Mouse (Mus musculus) granulocyte monocyte progenitor cell, adult 5-6 weeks (primary cell): ENCODE data around the gene Srp54a. TPM values are rescaled to one million over a fixed set of nuclear protein-coding genes. Genes with fewer than 3 reads are reported as not detected.
"Not testable (repeated sequence)": the region's sequence is repeated elsewhere in the genome, so short reads cannot be mapped to it uniquely, and the experiment has no call there.

Experiments used
- ATAC-seq: replicated peaks from 2 replicates; pipeline ENCODE4 v1.8.0; 2016; ENCODE audit warnings: mild to moderate bottlenecking, moderate TSS enrichment, inconsistent platforms; ENCODE audit not compliant: poor library complexity, severe bottlenecking
- total RNA-seq, 2 experiments: library from RNA; stranded (forward) in 1 of 2; stranded (reverse) in 1 of 2; fragments of 200-712, 200-1000 nt in 1 of 2; fragments of >200 nt in 1 of 2; fragmentation: Nextera tagmentation in 1 of 2; gene quantifications; 2 replicates each; pipeline ENCODE4 v1.2.3; 2014 to 2017

The Srp54a gene
- total RNA-seq (2014; fragmentation: Nextera tagmentation) = 80.6 and 85.1 TPM in 2 replicates
- 237 and 257 TPM in 2 replicates for total RNA-seq (2017)

DNA sequence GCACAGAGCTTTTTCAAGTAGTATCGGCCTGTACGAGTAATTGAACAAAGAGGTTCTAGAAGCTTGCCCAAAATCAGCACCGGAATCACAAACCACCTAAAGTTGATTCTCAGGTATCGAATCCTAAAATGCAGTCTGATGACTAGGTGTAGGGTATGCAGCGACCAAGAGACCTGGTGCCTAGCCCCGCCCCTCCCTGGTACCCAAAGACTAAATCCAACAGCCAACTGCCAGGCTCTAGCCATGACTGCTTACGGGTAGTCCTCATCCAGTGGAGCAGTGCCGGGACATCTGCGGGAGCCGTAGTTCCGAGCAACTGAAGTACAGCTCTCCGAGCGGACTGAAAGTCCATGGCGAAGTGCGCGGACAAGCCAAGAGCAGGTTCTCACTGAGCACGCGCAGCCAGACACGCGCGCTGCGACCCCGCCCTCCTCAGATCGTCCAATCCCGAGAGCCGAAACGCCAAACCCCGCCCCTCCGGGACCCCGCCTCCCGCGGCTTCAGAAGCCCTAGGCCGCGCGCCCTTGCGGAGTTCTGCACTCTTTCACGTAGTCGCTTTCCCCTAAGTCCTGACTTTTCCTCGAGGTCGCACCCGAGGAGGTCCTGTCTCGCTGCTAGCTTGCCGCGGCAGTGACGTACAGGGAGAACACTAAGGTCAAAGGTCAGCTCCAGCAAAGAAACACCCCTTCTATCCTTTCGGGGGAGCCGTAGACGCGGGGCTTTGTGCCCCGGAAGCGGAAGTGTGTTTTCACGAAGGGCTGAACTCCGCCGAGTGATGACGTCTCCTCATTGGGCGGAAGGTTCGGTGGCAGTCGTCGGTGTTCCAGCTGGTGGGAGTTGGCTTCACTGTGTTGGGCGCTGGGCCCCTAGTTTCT lies at the start of gene Srp54a, which contains the start of gene 2700097O09Rik:
Gene Srp54a (plus strand): TSS at position 537 of the 875 bp plus-strand sequence.
Gene 2700097O09Rik (minus strand): TSS at position 385 of the 875 bp plus-strand sequence.
- ATAC-seq = peak; percentile 84

- no peak for ATAC-seq
Observed at GRCm38 (mm10) chr12:55041011-55041410, 39.1 kb upstream of the Srp54a start.

DNA sequence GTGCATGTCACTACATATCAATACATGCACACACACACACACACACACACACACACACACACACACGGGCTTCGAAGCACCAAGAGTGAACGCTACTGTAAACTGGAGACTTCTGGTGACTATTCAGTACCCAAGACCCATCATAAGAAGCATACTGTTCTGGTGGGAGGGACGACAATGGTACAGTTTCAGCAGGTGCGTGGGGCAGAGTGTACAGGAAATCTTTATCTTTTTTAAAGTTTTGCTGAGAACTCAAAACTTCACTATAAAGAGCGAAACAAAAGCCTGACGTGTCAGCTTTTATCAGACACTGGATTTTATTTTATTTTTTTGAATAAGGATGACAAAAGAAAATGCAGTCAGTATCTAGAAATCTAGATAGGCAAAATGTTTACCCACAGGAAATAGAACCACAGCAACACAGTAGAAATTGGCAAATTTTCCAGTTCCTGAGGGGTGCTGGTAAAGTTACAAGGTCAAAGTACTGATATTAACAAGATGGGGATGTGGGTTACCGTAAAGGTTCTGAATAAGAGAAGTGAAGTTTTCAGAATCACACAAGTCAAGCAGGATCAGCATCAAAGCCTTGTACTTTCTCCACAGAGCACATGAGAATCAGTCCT lies 30.2 kb upstream of the Srp54a start:
- peak; percentile 55 for ATAC-seq

GRCm38 (mm10) chr12:55051210-55052173 lies 28.6 kb upstream of the Srp54a start:
- ATAC-seq = no peak

DNA sequence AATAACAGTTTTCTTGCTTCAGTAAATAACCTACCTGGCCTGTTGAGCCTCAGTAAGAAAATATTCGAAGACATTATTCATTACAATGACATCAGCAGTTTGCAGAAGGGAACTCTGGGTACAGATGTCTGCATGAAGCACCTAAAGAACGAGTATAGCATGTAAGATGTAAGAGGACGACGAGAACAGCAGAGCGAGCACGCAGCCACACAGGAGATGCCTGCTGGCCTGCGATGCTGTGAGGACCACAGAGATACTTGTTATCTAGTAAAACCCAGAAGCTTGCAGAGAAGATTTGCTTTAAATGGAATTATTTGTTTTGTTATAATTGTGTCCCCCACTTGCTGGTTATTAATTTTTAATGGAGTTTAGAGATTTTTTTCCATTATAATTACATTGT lies 26.8 kb upstream of the Srp54a start:
- ATAC-seq = no peak

GRCm38 (mm10) chr12:55054551-55055241 lies 25.4 kb upstream of the Srp54a start:
- ATAC-seq = no peak

DNA sequence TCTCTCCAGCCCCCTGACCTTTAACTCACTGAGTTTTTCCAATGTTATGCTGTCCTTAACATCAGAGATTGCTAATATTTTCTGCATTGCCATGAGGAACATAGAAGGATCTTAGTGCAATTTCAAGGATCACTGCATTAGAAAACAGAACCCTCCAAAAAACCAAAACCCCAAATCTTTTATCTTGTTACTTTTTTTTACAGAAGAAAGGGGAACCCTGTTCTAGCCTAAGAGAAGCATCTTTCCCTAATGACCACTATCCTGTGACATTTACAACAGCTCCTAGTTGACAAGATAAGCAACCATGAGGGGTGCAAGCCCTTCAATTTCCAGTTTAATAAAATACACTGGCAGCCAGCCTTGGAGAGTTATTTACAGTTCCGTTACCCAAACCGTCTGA lies 23.4 kb upstream of the Srp54a start:
- no peak for ATAC-seq

GRCm38 (mm10) chr12:55058865-55059615 lies 21.0 kb upstream of the Srp54a start:
- ATAC-seq = no peak

- ATAC-seq = no peak
Observed at GRCm38 (mm10) chr12:55059812-55060211, 20.2 kb upstream of the Srp54a start.

- ATAC-seq = no peak
Observed at GRCm38 (mm10) chr12:55060212-55060898, 19.7 kb upstream of the Srp54a start.

GRCm38 (mm10) chr12:55061006-55061405 lies 19.1 kb upstream of the Srp54a start:
- ATAC-seq = no peak

DNA sequence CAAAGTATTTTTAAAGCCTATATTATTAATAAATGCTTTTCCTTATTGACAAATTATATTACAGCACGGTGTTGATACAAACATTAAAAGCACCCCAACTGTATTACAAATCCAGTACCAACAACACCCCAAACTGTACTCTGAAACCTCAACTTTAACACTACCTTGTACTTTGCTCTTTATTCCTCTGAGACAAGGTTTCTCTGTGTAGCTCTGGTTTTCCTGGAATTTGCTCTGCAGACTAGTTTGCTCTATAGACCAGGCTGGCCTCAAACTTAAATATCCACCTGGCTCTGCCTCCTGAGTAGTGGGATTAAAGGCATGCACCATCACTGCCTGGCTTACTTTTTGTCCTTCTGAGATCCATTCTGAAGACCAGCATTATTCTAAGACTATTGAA lies 17.9 kb upstream of the Srp54a start:
- no peak for ATAC-seq

DNA sequence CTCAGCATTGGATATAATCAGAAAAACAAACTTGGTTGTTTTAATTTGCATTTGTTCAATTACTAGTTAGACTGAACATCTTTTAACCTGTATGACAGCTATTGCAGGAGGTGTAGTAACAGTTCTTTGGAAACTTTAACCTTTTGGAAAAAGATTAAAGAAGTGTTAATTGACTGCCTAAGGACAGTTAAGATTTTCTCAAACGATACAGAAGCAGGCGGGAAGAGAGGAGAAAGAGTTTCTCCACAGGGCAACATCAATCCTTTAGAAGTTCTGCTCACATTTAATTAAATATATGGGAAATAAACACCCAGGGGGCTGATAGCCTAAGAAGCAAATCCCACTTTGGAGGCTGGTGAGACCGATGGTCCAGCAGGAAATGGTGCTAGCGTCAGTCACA lies 7.6 kb upstream of the Srp54a start:
- no peak for ATAC-seq

- ATAC-seq = no peak
Observed at GRCm38 (mm10) chr12:55073686-55074085, 6.4 kb upstream of the Srp54a start.

GRCm38 (mm10) chr12:55075296-55075695 lies 4.8 kb upstream of the Srp54a start:
- ATAC-seq = no peak

DNA sequence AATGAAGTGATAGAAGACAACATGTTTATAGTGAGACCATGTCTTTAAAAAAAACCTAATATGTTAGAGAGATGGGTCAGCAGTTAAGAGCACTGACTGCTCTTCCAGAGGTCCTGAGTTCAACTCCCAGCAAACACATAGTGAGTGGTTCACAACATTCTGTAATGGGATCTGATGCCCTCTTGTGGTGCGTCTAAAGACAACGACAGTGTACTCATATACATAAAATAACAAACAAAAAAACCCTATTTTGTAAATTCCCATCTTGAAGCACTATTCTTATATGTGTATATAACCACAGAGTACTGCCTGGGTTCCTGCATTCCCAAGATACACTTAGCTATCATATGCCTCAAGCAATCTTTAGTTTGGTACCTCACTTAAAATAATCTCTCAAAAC lies 1.4 kb upstream of the Srp54a start:
- ATAC-seq = not testable (repeated sequence)

DNA sequence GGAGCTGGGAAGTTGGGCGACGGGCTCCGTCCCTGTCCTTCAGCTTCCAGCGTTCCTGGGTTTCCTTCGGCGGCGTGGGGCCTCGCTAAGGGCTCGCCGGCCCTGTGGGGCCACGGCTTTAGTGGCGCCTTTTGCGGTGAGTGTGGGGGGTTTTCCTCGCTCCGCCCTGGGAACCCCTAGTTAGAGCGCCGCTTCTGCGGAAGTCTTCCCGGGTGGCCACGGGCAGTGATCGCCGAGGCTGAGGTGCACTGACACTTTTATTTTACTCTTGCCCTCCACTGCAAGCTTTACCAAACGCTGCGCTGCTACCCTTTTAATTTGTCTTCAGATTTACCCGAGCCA lies 510 bp downstream of the Srp54a start:
- ATAC-seq = peak; percentile 45

DNA sequence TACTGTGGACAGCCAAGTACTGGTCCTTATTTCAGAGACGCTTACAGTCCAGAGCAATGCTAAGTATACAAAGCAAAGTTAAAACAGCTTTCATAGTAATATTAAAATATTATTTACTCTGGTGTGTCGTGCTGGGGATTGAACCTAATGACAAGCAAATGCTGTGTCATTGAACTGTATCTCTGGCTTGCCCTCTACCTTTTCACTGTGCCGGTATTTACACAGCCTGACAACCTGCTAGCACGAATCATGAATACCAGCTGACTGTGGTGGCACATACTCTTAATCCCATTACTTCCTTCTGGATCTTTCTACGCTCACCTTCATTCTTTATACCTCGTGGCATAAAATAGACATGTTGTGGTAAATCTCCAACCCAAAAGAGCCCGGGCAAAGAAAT lies 12.1 kb downstream of the Srp54a start:
- ATAC-seq = not testable (repeated sequence)

DNA sequence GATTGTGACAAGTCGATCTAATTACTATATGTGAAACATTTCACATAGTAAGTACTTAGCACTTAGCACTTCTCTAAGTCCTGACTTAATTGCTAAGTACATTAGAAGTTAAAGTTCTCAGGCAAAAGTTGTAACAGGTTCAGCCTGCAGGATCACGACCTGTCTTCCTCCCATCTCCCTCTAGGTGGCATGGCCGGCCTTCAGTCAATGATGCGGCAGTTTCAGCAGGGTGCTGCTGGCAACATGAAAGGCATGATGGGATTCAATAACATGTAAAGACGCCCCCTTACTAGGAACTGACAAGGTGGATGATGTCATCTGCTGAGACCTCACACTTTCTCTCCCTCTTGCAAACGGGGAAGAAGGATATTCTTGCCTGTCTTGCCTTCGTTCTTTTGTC lies 32.6 kb downstream of the Srp54a start:
- peak; percentile 92 for ATAC-seq
